Mouse (Mus musculus): ENCODE results near the gene Tlr9.

DNA sequence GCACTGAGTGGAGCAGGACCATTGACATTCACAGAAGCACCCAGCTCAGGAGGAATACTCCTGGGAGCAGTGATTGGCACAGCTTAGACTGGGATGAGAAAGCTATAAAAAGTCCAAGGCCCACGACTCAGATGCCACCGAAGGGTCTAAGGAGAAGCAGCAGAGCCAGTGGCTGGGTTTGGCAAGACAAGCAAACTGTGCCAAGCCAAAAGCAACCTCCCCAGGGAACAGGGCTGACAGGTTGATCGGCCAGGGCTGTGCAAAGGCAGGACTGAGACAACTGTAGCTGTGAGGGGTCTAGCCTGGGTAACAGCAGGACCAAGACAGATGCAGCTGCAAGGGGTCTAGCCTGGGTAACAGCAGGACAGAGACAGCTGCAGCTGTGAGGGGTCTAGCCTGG, 10.6 kb downstream of the Tlr9 start:
- TF ChIP-seq POLR2A (IDR thresholded peaks at IDR 0.05; ENCODE audit: insufficient read depth, low read depth, low read length) (no peak), CTCF (IDR thresholded peaks at IDR 0.05; ENCODE audit: insufficient read depth, low read depth, low read length) (no peak)
